Mouse (Mus musculus) lung, postnatal 0 days (tissue): ENCODE results near the gene Shmt2.

Experiments used
- CTCF ChIP-seq: IDR thresholded peaks from 2 replicates; pipeline ENCODE4 v1.5.1; 2016; ENCODE audit warnings: antibody characterized with exemption, mild to moderate bottlenecking
- EP300 ChIP-seq: IDR thresholded peaks from 2 replicates; pipeline ENCODE4 v1.6.1; 2016; ENCODE audit warnings: antibody characterized with exemption, mild to moderate bottlenecking, control low read depth

DNA sequence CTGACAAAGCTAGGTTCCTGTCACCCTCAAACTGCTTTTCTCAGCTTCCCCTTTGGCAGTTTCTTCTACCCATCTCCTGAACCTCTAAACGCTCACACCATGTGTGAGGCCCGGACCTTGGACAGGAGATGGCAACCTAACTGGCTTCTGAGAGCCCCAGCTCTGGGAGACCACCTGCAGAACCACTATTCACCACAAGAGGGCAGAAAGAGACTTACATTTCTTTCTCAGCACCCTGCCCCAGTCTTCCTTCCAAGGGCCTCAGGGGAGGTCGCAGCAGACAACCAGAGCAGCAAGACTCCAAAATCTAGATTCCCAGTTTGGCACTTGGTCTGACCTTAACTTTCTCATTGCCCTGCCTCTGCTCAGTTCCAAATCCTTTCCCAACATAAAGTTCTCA is 47.2 kb upstream of the Shmt2 start:
- peak; percentile 87 for TF ChIP-seq CTCF
- no peak for TF ChIP-seq EP300
